Mouse (Mus musculus) brain, embryonic 14.5 days (tissue): Measurements from ENCODE around the gene Oxa1l. TPM values are rescaled to one million over a fixed set of nuclear protein-coding genes. Genes with fewer than 3 reads are reported as not detected.

Experiments used
- DNase-seq: peaks from one replicate; pipeline ENCODE4 v3.0.0-alpha.2; 2011; ENCODE audit warnings: low read depth
- CTCF ChIP-seq: fragments of 200-500 bp; IDR thresholded peaks from 2 replicates; pipeline ENCODE4 v1.5.1; 2012; ENCODE audit warnings: inconsistent platforms, mild to moderate bottlenecking, moderate library complexity, borderline replicate concordance; ENCODE audit not compliant: insufficient read depth, insufficient read length; ENCODE audit errors: extremely low read depth
- POLR2A ChIP-seq: fragments of 200-500 bp; IDR thresholded peaks from 2 replicates; pipeline ENCODE4 v1.6.1; 2012; ENCODE audit warnings: mild to moderate bottlenecking, inconsistent platforms, borderline replicate concordance; ENCODE audit not compliant: poor library complexity, insufficient read depth, insufficient read length, severe bottlenecking; ENCODE audit errors: extremely low read depth
- polyA plus RNA-seq: library from polyadenylated mRNA; depleted of rRNA; stranded (reverse); fragments of >200 nt; gene quantifications from 2 replicates; pipeline ENCODE4 v1.2.3, GENCODE M21; 2012

Gene Oxa1l
- polyA plus RNA-seq, 1 experiment: 98.0 TPM

DNA sequence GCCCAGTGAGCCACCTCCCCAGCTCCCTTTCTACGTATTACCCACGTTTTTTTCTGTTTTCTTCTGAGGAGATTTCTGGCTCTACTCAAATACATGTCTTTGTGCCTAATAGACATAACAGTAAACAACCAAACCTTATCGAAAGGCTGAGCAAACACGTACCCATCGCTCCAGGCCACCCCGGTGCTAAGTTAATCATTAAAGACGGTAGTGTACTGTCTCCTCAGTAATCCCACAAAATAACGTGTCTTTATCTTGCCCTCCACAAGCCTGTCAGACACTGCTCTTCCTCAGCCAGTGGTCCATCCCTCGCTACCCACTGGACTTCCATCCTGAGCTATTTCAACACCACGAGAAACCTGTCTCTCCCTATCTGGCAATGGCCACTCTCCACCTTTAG is 21.2 kb downstream of the Oxa1l start:
- TF ChIP-seq POLR2A: no peak
- TF ChIP-seq CTCF: no peak
- no peak for DNase-seq

DNA sequence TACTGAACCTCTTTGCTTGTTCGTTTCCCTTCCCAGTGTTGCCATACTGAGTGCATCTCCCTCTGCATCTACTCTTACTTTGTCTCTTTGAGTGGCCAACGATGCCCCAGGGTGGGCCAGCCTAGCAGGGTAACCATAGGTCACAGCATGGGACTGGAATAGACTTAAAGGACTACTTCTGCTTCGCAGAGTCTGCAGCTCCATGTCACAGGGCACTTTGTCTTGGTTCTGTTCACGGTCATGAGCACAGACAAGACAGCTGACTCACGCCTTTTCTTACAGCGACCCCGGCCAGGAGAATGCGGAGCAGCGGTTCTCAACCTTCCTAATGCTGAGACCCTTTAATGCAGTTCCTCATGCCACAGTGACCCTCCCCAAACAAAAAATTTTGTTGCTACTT is 22.0 kb downstream of the Oxa1l start:
- no peak for TF ChIP-seq CTCF
- TF ChIP-seq POLR2A: no peak
- peak; percentile 10 for DNase-seq

DNA sequence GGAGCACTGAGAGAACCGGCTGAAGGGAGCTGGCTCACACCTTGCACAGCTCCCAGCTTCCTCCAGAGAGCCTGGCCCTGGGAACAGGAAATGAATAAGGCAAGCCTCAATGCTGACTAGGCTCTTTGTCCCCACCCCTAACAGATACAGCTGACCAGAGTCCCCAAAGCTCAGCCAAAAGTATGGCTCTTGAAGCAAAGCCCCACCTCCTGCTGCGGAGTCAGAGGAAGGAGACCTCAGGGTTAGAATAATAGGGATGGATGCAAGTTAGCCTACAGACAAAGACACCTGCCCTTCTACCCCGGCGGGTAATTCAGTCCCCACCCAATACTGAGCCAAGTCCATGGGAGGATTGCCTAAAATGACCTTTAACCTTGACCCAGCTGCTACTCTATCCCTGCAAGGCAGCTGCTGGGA is 22.7 kb downstream of the Oxa1l start:
- TF ChIP-seq POLR2A (no peak), CTCF (no peak)
- peak; percentile 9 for DNase-seq

DNA sequence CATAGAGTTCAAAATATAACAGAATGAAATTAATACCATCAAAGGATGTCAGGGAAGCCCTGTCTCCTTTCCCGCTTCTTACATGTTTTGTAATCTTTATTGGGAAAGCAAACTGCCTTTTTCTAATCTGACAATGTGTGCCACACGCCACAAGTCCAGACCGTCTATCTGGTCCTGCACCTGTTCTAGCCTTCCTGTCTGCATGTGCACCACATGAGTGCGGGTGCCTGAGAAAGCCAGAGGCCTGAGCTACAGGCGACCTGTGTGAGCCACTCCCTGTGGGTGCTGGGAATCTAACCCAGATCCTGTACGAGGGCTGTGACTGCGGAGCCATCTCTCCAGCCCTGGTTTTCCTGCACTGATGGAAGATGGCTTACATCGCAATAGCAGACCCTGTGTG is 23.8 kb downstream of the Oxa1l start:
- no peak for DNase-seq
- TF ChIP-seq POLR2A (no peak), CTCF (no peak)

DNA sequence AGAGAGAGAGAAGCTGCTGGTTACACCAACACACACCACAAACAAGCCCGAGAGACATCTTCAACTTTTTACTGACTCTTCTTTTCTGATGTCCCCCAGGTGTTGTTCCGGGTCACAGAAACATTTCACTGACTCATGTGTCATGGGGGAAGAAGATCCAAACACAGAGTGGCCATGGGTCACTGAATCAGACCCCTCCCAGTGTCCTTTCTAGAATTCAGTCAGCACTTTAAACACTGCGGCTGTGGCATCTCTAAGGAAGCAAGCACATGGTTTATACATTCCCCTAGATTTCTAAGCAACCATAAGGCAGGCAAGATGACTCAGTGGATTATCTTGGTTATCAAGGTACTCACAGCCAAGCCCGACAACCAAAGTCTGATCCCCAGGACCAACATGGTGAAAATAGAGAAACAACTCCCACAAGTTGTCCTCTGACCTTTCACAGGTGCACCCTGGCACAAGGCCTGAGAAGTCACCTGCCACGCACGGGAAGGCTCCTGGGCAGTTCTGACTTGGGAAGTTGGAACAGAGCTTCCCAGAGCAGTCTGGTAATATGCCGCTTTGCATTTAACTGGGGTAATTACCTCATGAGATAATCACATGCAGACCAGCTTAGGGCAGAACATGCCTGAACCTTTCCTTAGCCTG is 25.5 kb downstream of the Oxa1l start:
- no peak for TF ChIP-seq POLR2A
- no peak for TF ChIP-seq CTCF

DNA sequence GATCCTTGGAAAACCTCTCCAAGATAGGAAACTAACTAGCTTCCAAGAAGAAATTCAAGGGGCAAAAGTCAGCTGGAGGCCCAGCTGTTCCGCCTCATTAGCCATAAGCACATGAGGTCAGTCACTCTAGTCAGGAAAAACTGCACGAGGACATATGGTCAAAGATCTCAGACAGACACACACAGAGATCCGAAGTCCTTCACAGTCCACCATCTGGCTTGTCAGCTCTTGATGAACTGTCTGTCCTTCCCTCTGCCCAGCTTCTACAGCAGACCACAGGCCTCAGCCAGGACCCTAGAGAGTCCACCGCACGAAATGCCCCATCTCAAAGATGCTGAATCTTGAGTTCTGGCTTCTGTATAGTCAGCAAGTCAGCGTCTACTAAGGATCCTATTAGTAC is 26.9 kb downstream of the Oxa1l start:
- no peak for DNase-seq
- TF ChIP-seq POLR2A (no peak), CTCF (no peak)

More for the DNA sequence above, 25.5 kb downstream of the Oxa1l start:
- DNase-seq: no peak

DNA sequence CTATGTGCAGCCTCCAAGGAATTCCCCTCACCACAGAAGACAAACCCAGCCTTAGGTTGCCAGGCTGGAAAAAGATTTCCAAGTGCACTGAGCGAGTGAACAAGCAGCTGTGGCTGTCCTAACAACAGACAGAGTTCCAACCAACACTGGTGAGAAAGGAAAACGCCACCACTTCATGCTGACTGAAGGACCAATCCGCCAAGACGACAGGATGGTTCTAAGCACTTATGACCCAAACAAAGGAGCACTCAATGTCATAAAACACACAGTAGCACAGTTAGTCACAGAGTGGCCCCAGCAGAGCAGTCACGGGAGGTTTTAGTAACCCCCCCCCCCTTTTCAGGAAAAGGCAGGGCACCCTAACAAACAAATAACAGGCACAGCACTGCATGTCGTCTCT is 30.2 kb downstream of the Oxa1l start:
- TF ChIP-seq CTCF (no peak), POLR2A (no peak)
- DNase-seq: no peak

DNA sequence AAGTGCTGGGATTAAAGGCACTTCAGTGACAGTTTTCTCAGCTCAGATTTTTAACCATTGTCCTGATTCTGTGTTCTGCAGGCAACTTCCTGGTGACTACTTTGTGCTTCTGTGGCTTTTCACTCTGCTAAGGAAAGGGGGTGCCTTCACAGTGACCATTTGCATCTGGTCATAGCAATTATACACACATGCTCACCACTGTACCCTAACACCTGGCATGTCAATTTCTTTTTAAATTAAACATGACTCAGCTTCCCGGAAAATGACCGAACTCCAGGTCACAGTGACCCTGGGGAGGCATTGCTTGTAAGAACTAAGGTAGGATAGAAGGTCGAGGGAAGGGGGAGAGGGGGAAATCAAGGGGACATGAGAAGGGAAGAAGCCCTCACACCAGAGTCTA is 33.2 kb downstream of the Oxa1l start:
- DNase-seq: no peak
- TF ChIP-seq POLR2A (no peak), CTCF (no peak)

DNA sequence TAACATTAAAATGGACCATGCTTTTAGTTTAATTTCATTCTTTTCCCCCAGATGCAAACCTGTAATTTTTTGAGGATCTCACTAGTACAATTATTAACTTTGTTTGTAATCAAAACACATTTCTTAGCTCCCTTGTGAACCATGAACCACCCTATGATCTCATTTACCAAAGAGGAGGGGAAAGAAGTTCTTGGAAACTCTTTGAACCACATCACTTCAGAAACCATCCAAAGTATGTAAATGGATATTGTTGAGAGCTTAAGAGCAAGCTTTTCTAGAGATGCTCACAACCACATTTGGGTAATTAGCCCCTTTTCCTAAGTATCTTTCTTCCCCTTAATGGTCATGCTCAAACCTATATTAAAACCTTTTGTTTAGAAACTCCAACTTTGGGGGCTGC is 33.7 kb downstream of the Oxa1l start:
- no peak for DNase-seq
- TF ChIP-seq CTCF (no peak), POLR2A (no peak)

DNA sequence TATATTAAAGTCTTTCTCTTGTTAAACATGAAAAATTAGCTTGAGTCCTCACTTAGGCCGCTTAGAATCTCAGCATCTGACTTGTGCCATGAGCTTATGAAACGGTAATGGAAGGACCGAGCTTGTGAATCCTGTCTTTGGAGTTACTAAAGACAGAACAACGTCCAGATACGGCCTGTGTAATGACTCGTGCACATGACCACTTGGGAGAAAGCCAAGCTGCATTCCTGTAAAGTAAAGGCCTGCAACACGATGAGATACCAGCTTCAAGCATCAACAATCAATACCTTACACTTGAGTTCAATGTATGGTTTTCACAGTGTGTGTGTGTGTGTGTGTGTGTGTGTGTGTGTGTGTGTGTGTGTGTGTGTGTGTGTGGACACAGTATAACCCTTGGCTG is 36.1 kb downstream of the Oxa1l start:
- no peak for TF ChIP-seq POLR2A
- no peak for DNase-seq

DNA sequence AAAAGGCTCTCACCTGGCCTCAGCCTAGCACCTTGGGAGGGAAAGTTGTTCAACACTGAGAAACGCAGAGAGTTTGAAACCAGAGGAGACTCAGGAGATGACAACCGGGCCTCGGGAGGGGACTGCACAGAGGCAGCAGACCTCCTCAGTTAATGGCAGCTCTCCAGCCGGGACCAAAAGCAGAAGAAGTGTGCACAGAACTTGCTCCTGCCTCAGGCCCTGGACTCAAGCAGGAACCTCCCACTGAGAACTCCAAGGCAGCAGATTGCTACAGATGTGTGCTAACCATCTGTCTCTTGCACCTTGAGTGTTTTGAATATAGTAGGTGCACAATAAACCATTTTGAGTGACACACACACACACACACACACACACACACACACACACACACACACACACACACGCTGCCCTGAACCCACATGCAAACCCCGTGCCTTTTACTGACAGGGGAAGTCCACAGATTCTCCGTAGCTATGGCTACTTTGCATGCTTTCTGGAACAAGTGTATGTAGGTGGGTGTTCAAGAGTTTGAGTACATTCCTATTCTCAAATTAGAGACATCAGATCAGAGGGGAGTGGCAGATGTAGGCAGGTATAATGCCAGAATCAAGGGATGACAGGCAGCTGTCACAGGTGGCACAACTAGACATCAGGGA is 37.4 kb downstream of the Oxa1l start:
- no peak for DNase-seq
- TF ChIP-seq POLR2A: no peak
- no peak for TF ChIP-seq CTCF

DNA sequence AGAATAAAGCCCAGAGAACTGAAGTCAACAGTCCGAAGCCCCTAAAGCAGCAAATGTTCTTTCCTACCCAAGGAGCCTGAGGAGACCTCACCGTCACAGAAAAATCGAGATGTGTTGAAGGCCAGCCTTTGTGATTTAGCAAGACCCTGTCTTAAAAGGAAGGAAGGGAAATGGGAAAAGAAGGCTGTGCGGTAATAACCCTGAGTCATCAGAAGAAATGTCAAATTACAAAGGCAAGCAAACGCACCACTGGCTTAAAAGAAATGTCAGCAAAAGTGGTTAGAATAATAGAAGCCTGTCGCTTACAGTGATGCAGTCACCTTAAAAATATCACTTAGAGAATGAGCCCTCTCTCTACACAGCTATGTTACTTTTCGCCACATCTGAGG is 37.9 kb downstream of the Oxa1l start:
- no peak for TF ChIP-seq POLR2A
- no peak for DNase-seq
